Mouse (Mus musculus) hematopoietic stem cell, adult 5-6 weeks (primary cell): ENCODE measurements around the gene Rras. TPM values are rescaled to one million over a fixed set of nuclear protein-coding genes. Genes with fewer than 3 reads are reported as not detected.
A peak's percentile ranks its signal among the peaks of the same experiment; 100 is the strongest.
"Not testable (repeated sequence)": the region's sequence is repeated elsewhere in the genome, so short reads cannot be mapped to it uniquely, and the experiment has no call there.

Experiments used
- ATAC-seq, 2 experiments: fragments of 125-278 bp in 1 of 2; replicated peaks in 1 of 2; 2 replicates each; pipeline ENCODE4 v1.8.0; 2016 to 2017; ENCODE audit warnings: inconsistent platforms in 2 of 2, mild to moderate bottlenecking in 2 of 2, moderate number of reproducible peaks in 2 of 2, low read depth in 1 of 2, moderate TSS enrichment in 1 of 2; ENCODE audit not compliant: low FRiP score in 2 of 2, poor library complexity in 2 of 2, severe bottlenecking in 2 of 2, insufficient read depth in 1 of 2, low TSS enrichment in 1 of 2
- total RNA-seq: library from RNA; stranded (forward); fragments of 172-1452, 232-1000 nt; gene quantifications from 2 replicates; pipeline ENCODE4 v1.2.3, GENCODE M21; 2017

Gene Rras
- total RNA-seq, 1 experiment from 2014 or later, result 1.9 TPM

GRCm38 (mm10) chr7:45015957-45016612 is 1.7 kb upstream of the Rras start, which contains the start of gene Scaf1:
TSS of gene Scaf1 (minus strand) at chr7:45016363.
- peak; percentile 73 to 87 for ATAC-seq

GRCm38 (mm10) chr7:45016761-45017160 is 1.0 kb upstream of the Rras start:
- ATAC-seq, result no peak

DNA sequence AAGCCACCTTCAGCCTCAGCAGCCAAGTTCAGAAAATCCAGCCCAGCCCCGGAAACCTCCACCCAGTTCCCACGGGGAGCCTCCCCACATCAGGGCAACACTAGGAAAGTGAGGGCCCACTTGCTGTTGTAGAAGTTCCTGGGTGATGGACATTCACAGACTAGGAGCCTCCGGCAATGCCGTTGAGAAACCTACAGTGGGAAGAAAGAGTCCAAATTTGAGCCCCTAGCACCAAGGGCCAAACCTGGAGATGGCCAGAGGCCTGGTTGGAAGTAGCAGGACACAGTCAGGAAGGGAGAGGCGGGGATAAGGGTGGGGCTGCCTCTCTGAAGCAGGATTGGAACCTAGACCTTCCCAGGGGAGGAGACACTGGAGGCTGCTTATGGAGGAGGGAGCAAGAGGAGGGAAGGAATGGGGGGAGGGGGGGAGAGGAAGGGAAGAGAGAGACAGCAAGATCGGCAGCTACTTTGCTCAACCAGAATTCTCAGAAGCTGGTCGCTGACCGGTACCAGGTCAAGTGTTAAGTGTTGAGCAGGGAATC is 1.3 kb downstream of the Rras start:
- ATAC-seq, result no peak

DNA sequence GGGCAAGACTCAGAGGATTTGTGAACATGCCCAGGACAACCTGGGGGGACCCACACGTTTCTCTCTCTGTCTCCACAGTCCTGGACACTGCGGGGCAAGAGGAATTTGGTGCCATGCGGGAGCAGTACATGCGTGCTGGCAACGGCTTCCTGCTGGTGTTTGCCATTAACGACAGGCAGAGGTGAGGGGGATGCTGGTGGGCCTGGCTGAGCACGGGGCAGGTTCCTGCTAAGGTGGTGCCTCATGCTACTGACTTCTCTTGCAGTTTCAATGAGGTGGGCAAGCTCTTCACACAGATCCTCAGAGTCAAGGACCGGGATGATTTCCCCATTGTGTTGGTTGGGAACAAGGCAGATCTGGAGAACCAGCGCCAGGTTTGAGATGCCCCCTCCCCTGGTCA is 2.5 kb downstream of the Rras start:
- ATAC-seq, result no peak

GRCm38 (mm10) chr7:45023711-45024110 is 6.0 kb downstream of the Rras start:
- ATAC-seq, result not testable (repeated sequence)

DNA sequence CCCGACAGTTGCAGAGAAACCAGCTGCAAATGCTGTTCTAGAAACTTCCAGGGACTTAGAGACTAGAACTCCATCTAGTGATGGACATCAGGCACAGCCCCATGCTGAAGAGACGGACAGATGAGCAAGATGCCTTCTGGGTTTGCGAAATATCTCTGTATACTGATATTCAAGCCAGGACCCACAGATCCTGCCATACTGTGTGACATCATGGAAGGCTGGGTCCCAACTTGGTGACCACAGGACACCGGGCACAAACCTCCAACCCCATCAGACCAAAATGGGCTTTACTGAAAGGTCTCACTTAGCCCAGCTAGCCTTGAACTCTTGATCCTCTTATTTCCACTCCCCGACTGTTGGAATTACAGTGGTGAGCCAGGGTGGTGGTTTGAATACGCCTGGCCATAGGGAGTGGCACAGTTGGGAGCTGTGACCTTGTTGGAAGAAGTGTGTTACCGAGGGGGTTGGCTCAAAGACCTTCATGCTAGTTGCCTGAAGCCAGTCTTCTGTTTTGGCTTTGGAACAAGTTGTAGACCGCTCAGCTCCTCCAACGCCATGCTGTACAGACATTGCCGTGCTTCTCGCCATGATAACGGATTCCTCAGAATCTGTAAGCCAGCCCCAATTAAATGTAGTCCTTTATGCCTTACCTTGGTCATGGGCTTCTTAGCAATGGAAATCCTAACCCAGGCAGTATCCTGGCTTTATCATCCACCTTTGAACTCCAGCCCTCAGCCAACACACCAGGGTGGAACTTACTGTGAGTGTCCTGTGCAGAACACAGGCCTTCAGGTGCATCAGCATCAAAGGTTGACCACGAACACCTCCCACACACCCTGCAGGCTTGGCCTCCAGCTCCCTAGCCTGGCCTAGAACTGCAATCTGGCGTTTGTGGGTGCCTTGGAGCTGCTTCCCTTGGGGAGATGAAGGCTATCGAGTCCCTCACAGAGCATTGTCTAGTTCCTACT is 6.8 kb downstream of the Rras start:
- no peak for ATAC-seq

- no peak for ATAC-seq
These were observed 8.0 kb downstream of the Rras start for GRCm38 (mm10) chr7:45025601-45026220.

GRCm38 (mm10) chr7:45026256-45026655 is 8.5 kb downstream of the Rras start:
- ATAC-seq, result no peak

DNA sequence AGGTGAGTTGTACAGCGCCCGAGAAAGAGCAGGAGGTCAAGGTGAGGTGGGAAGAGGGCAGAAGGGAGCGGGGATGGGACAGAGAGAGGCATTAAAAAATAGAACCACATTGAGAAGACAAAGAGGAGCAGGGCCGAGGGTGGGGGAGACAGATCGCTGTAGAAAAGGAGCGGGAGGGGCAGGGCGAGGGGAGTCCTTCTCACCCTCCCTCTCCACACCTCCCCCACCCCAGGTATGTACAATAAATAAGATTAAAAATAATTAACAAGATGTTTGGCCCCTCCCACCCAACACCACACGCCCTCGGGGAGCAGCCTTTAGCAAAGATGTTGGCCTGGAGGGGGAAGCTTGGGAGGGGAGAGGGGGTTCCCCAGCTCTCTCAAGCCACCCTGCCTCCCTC is 10.0 kb downstream of the Rras start:
- no peak for ATAC-seq

- ATAC-seq, result no peak
These were observed 10.6 kb downstream of the Rras start for GRCm38 (mm10) chr7:45028351-45028750.

DNA sequence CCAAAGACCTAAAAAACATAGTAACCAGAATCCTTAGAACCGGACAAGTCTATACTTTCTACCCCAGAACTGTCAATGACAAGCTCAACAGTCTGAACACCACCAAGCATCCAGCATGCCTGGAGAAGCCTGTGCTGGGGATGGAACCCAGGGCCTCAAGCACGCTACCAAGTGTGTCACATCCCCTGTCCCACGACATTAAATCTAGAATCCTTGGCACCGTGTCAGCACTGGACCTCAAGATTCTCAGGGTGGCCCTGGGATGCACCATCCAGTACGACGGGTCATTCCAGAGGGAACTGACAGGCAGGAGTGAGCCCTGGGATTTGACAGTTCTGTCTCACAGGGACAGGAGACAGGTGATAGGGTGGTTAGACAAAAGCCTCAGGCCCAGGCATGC is 12.2 kb downstream of the Rras start:
- no peak for ATAC-seq

DNA sequence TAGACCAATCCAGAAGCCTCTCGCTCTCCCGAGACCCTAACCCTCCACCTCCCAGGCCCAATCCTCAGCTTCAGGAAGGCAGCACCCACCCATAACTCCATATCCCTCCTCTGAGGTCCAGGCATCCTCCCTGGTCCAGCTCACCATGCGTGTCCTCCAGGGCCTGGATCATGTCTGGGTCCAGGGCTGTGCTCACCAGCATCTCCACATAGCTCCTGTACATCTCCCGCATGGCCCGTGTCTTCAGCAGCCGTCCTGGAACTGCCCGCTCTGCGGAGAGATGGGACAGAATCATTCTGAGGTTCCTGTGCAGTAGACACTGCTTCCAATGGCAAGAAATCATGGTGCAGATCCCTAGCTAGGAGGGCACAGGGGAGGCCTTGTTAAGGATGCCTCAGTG is 13.1 kb downstream of the Rras start:
- ATAC-seq, result no peak

DNA sequence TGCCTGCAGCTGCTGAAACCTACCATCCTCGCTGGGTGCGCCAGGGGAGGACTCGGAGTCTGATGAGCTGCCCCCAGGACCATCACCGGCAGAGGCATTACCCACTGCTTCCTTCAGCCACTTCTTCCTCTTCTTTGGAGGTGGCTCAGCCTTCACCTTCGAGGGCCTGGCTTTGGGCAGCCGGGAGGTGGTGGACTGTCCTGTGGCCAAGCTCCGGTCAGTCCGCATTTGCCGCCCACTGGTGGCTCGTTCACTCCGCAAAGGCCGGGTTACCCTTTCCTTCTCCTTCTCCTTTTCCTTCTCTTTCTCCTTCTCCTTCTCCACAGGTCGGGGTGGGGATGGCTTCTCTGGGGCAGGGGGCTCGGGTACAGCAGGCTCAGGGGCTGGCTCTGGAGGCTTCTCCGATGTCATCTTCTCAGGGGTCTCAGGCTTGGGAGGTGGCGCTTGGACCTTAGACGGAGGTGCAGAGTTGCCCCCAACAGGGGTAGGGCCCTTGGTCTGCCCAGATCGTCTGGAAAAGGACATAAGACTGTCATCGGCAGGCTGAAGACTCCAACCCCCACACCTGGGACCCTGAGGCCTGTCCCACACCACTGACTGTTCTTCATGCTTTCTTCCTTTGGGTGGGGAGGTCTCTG is 16.1 kb downstream of the Rras start:
- ATAC-seq, result no peak

GRCm38 (mm10) chr7:45035631-45036030 is 17.9 kb downstream of the Rras start:
- ATAC-seq, result no peak

DNA sequence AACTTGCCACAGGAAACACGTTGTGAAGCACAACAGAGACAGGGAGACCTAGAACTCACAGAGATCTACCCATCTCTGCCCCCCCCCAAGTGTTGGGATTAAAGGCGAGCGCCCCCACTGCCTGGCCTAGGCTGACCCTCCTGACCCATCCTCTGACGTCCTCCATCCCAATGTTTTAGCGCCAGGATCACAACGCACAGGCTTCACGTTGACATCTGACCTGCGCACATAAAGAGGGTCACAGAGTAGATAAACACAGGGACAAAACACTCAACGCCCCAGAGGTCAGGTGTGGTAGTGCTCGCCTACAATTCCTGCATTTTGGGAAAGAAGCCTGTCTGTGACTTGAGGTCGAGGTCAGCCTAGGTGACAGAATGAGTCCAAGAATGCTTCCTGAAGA is 18.9 kb downstream of the Rras start:
- no peak for ATAC-seq

GRCm38 (mm10) chr7:45037720-45038361 is 20.1 kb downstream of the Rras start:
- peak; percentile 68 to 70; a peak in 3 of 4 replicates for ATAC-seq

DNA sequence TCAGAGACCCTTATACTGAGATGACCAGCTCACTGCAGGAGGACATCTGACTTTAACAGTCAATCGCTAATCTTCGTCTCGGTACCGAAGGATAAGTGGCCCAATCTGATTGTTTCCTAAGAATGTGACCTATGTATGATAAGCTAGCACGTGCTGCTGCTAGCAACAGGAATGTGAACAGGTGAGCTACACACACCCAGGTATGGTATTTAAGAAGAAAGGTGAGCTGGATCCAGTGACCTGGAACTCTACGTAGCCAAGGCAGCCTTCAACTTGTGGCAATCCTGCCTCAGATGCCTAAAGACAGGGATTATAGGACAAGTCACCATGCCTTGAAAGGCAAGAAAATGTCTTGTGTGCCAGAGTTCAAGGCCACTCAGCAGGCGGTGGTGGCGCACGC is 20.6 kb downstream of the Rras start:
- ATAC-seq, result no peak
